Mouse (Mus musculus): ENCODE measurements around the gene Adam17. TPM values are rescaled to one million over a fixed set of nuclear protein-coding genes. Genes with fewer than 3 reads are reported as not detected.

Gene Adam17
- polyA plus RNA-seq, 1 experiment from 2014 or later: 20.4 TPM

DNA sequence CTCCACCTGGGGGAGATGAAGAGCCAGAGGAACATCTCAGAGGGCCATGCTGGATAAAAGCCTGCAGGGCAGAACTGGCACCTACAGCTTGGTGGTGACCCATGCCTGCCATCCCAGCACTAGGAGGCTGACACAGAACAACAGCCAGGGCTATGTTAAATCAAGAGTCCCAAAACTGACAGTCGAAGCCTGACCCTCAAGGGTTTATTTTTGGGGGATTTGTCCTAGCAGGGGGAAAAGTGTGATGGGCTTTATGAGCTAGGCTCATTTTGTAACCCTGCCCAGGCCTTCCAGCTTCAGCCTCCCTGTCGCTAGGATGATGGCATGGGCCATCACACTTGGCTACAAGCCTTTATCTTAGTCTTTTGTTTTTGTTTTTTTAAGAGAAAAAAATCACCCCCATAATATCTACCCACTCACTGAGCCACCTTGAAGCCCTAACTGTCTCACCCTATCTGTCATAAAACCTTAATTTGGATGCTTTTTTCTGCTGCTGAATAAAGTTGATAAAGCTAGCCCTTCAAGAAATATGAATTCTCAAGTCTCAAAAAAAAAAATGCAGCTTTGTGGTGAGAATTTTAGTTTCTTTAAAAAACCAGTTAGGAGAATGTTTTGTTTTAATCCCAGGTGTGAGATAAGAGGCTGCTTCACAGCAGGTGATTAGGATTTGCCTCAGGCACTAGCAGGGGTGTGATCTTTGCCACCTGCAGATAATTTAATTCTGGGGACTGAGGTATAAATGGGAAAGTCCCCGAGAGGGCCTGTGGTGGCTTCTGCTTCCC, 2.1 kb upstream of the Adam17 start:
- Histone ChIP-seq H3K27me3 (no peaks in the 10 kb centered on the region), H3K4me2 (no peak overlapping the region), H3K9ac (no peak overlapping the region), H3K36me3 (no peaks in the 10 kb centered on the region), H3K4me1 (replicated peaks) (peaks cover 16% of the 10 kb centered on the region), H3K9me3 (no peaks in the 10 kb centered on the region), H3K27ac (replicated peaks) (no peak overlapping the region), H3K4me3 (no peak overlapping the region)
- ATAC-seq (ENCODE audit: low FRiP score, low read depth): no peak
- 57% methylated on average over 3 of the region's 3 CpGs for WGBS

DNA sequence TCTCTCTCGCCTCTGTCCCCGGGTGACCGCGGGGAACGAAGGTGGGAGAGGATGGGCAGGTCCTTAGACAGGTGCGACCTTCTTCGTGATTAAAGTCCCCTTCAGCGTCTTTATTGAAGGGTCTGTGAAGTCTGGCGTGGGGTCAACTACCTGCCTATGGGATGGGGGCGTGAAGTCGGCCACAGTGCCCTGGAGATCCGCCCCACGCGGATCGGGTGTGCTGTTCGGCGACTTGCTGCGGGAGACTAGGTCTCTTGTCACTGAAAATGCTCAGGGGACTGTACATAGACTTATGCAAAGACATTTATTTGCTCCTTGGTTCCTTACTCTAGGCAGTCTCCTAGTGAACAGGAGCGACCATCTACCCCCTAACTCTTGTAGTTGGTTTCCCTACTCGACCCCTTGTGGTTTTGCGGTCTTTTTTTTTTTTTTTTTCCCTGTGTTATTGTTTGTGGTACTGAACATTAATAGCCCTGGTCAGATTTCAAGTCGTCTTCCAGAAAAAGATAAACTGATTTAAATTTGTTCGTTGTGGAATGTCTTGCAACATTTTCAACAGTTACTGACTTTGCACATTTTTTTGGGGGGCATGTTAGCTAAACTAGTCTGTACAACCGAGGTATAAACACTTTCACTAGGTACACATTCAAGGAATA, 516 bp upstream of the Adam17 start:
- WGBS: 6% methylated on average over 24 of the region's 24 CpGs
- peak overlapping the region; percentile 84 for H3K9ac ChIP-seq
- peak; percentile 77 for ATAC-seq (ENCODE audit: low FRiP score, low read depth)
- peak overlapping the region; percentile 94 for H3K27ac ChIP-seq (replicated peaks)
- H3K4me3 ChIP-seq: peak overlapping the region; percentile 81
- H3K4me2 ChIP-seq: peak overlapping the region; percentile 83
- no peaks in the 10 kb centered on the region for H3K9me3 ChIP-seq
- no peaks in the 10 kb centered on the region for H3K36me3 ChIP-seq
- H3K27me3 ChIP-seq: no peaks in the 10 kb centered on the region
- peaks cover 16% of the 10 kb centered on the region for H3K4me1 ChIP-seq (replicated peaks)

DNA sequence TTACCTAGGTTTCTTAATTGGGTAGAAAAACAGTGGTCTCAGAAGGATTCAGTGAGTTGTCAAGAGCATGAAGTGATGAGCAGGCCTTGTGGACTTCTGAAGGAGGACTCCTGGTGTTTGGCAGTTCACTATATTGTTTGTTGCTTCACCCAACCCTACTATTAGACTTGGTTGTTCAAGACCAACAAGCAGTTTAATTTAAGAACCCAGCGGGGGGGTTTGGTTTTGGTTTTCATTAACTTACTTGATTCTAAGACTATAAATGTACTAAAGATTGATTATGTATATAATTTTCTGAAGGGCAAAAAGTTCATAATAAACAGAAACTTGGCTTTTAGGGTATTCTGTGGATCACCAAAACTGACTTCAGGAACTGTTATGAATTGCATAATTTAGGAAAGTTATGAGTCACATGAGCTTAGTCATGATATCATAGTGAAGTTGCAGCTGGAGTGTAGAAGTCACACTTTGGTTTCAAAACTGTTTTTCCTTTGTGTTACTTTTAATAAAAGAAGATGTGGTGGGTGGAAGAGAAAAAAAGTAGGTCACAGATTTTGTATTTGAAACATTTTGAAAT, 3.3 kb downstream of the Adam17 start:
- no peak overlapping the region for H3K4me3 ChIP-seq
- H3K9me3 ChIP-seq: no peaks in the 10 kb centered on the region
- H3K4me1 ChIP-seq (replicated peaks): peaks cover 16% of the 10 kb centered on the region
- H3K9ac ChIP-seq: no peak overlapping the region
- H3K4me2 ChIP-seq: no peak overlapping the region
- H3K27ac ChIP-seq (replicated peaks): no peak overlapping the region
- WGBS: 100% methylated on average over 1 of the region's 1 CpGs
- no peaks in the 10 kb centered on the region for H3K36me3 ChIP-seq
- no peak for ATAC-seq (ENCODE audit: low FRiP score, low read depth)
- H3K27me3 ChIP-seq: no peaks in the 10 kb centered on the region

DNA sequence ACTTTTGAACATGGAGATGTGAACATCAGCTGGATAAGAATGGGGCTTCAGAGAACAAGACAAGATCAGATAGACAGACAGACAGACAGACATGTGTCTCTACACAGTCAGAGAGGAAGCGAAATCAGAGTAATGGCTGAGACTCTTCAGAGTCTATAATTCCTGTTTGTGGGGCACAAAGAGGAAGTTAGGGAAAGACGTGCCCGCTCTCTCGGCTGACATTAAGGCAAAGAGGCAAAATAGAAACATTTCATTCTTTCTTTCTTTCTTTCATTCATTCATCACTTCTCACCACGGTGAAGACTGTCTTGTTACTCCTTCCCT, 4.4 kb downstream of the Adam17 start:
- WGBS: 96% methylated on average over 5 of the region's 5 CpGs
- no peak overlapping the region for H3K4me2 ChIP-seq
- H3K27me3 ChIP-seq: no peaks in the 10 kb centered on the region
- H3K27ac ChIP-seq (replicated peaks): no peak overlapping the region
- no peaks in the 10 kb centered on the region for H3K9me3 ChIP-seq
- H3K36me3 ChIP-seq: no peaks in the 10 kb centered on the region
- no peak for ATAC-seq (ENCODE audit: low FRiP score, low read depth)
- H3K4me1 ChIP-seq (replicated peaks): peaks cover 11% of the 10 kb centered on the region
- H3K9ac ChIP-seq: no peak overlapping the region
- H3K4me3 ChIP-seq: no peak overlapping the region

DNA sequence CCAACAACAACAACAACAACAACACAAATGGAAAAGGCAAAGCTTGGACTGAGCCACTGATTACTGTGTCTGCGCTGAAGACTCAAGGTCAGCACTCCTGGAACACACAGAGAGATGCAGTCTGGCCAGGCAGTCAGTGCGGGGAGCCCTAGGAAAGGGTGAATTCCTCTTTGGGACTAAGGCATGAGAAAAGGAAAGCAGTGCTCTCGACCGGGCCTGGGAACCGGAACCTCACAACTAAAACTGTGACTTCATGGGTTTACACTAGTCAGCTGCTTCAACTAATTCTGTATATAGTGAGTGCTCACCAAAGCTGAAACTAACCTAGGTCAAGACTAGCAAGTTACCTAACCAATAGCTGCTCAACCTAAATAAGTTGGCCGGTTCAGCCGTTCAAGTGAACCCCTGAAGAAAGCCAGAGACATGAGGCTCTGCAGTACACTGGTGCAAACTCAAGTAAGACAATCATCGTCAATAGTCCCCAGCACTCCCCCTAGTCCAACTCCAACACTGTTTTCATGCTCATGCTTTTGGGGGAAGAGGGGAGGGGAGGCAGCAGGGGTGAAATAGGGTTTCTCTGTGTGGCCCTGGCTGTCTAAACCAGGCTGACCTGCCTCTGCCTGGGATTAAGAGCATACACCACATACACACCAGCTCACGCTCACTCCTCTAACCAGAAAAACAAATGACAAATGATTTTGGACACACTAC, 4.9 kb downstream of the Adam17 start:
- Histone ChIP-seq H3K4me1 (replicated peaks) (peaks cover 11% of the 10 kb centered on the region), H3K27ac (replicated peaks) (no peak overlapping the region), H3K4me3 (no peak overlapping the region), H3K9me3 (no peaks in the 10 kb centered on the region), H3K9ac (no peak overlapping the region), H3K4me2 (no peak overlapping the region), H3K36me3 (no peaks in the 10 kb centered on the region), H3K27me3 (no peaks in the 10 kb centered on the region)
- no peak for ATAC-seq (ENCODE audit: low FRiP score, low read depth)
- 95% methylated on average over 9 of the region's 9 CpGs for WGBS

DNA sequence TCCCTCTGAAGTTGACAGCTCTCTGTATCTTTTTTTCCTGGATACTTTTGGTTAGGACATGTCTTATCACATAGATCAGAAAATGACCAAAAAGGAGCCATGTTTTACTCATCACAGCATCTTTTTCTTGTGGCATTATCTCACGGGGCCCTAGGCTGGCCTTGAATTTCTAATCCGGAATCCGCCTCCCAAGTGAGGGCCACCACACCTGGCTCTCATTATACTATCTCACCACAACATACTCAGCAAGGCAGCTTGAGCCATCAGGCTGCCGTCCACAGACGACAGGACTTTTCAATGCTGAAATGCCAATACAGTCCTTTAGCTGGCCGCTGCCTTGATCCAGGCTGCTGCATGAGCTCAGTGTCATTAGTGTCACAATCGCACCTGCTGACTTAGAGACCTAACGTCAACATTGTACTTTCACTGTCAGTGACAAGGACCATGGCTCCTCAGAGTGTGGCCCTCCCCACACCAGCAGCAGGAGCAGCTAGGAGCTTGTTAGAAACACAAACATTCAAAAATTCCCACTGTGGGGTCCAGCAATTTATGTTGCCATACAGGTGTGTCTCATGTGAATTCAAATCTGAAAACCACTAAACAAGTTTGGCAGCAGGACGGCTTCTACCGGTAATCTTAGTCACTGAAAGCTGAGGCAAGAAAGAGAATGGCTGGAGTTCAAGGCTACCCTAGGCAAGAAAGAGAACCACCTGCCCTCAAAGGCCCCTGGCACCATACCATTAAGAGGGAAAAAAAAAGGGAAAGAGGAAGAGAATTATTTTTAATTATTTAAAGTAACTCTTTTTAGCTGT, 8.6 kb downstream of the Adam17 start:
- Histone ChIP-seq H3K4me2 (no peak overlapping the region), H3K36me3 (peaks cover 6% of the 10 kb centered on the region; the same call in 1 of the 2 replicates), H3K9me3 (no peaks in the 10 kb centered on the region), H3K9ac (no peak overlapping the region), H3K27me3 (no peaks in the 10 kb centered on the region), H3K27ac (replicated peaks) (no peak overlapping the region), H3K4me3 (no peak overlapping the region), H3K4me1 (replicated peaks) (no peaks in the 10 kb centered on the region)
- ATAC-seq (ENCODE audit: low FRiP score, low read depth): no peak
- 79% methylated on average over 10 of the region's 10 CpGs for WGBS

DNA sequence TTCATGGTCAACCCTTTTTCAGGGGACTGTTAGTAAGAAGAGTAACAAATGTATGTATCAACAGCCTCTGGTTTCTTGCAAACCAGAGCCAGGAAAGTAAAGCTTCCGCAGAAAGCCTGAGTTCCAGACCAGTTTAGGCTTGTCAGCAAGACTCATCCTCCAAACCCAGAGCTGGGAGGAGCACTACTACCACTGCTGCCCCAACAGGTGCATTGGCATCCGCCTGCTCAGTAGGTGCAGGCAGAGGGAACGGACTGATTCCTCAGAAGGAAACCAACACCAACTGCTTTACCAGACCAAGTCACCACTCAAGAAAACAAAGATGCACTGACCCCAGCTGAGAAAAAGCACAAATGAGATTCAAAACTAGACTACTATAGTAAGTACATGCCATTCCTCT, 10.2 kb downstream of the Adam17 start:
- H3K4me2 ChIP-seq: no peak overlapping the region
- H3K27me3 ChIP-seq: no peaks in the 10 kb centered on the region
- no peaks in the 10 kb centered on the region for H3K9me3 ChIP-seq
- no peaks in the 10 kb centered on the region for H3K4me1 ChIP-seq (replicated peaks)
- H3K36me3 ChIP-seq: peaks cover 6% of the 10 kb centered on the region; the same call in 1 of the 2 replicates
- H3K27ac ChIP-seq (replicated peaks): no peak overlapping the region
- no peak for ATAC-seq (ENCODE audit: low FRiP score, low read depth)
- WGBS: 95% methylated on average over 3 of the region's 3 CpGs
- H3K9ac ChIP-seq: no peak overlapping the region
- no peak overlapping the region for H3K4me3 ChIP-seq

DNA sequence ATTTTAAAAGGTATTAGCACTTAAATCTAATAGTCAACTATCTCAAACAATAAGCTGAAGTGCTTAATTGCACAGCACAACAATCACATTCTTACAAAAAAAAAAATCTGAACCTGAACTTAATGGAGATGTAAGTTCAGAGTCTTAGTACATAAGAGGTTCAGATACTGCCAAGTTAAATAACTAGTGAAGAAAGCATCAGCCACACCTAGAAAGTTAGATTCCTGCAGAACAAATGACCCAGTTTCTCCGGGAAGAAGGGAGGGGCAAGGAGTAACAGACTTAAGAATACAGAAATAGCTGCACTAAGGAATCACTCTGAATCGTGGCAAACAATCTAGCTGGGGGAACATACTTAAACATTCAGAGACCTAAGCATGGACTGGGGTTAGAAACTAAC, 10.7 kb downstream of the Adam17 start:
- Histone ChIP-seq H3K27me3 (no peaks in the 10 kb centered on the region), H3K27ac (replicated peaks) (no peak overlapping the region), H3K4me3 (no peak overlapping the region), H3K9me3 (no peaks in the 10 kb centered on the region), H3K9ac (no peak overlapping the region), H3K4me1 (replicated peaks) (no peaks in the 10 kb centered on the region), H3K36me3 (peaks cover 6% of the 10 kb centered on the region; the same call in 1 of the 2 replicates), H3K4me2 (no peak overlapping the region)
- WGBS: 85% methylated on average over 2 of the region's 2 CpGs
- no peak for ATAC-seq (ENCODE audit: low FRiP score, low read depth)

DNA sequence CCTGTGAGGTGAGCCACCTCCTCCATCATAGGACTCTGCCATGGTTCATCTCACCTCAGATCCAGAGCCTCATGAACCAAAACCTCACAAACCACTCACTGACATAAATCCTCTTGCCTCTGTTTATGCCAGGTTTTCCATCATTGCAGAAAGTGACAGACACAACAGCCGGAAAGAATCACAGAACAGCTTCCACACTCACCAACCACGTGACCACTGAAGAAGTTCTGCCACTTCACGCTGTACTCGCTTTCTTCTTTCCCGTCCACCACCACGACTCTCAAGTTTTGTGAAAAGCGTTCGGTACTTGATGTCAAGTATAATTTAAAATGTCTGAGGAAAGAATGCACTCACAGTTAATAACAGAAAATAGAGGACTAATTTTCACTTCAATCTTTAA, 19.8 kb downstream of the Adam17 start:
- H3K4me3 ChIP-seq: no peak overlapping the region
- H3K36me3 ChIP-seq: peaks cover 41% of the 10 kb centered on the region
- no peak overlapping the region for H3K9ac ChIP-seq
- ATAC-seq (ENCODE audit: low FRiP score, low read depth): no peak
- no peaks in the 10 kb centered on the region for H3K9me3 ChIP-seq
- WGBS: 96% methylated on average over 8 of the region's 8 CpGs
- no peak overlapping the region for H3K27ac ChIP-seq (replicated peaks)
- no peak overlapping the region for H3K4me2 ChIP-seq
- H3K4me1 ChIP-seq (replicated peaks): no peaks in the 10 kb centered on the region
- H3K27me3 ChIP-seq: no peaks in the 10 kb centered on the region

DNA sequence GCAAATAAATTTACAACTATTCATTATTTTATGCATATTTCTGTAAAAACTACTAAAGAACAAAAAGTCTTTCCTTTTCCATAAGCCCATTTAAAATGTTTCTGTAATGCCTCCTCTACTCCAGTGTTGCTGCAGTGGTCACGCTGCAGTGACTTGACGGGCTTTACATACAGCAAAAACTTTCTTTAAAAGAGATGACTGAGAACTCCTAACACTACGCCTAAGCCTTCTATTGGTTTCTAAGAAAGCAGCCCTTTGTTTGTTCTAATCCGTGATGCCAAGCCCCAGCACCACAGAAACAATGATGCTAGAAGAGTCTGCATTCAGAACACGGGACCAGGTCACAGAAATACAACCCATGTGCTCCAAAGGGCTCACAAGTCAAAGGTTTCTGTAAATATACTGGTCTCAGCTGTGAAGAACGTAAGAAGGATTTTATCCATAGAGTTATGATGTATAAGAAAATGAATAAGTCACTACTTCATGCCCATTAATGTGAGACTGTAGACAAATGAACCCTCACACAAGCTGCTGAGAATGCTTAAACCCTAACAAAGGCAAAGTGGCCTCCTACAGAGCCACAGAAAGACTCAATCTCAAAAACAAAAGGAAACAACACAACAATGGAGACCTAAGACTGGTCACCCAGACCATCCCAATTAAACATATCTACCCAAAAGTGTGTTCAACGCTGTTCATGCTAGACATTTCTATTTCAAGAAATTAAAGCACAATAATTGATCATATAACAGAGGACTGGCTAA, 23.1 kb downstream of the Adam17 start:
- ATAC-seq (ENCODE audit: low FRiP score, low read depth): no peak
- H3K9me3 ChIP-seq: no peaks in the 10 kb centered on the region
- H3K4me2 ChIP-seq: no peak overlapping the region
- no peaks in the 10 kb centered on the region for H3K4me1 ChIP-seq (replicated peaks)
- no peak overlapping the region for H3K4me3 ChIP-seq
- H3K9ac ChIP-seq: no peak overlapping the region
- H3K36me3 ChIP-seq: peaks cover 55% of the 10 kb centered on the region
- 17% methylated on average over 7 of the region's 7 CpGs for WGBS
- H3K27me3 ChIP-seq: no peaks in the 10 kb centered on the region
- no peak overlapping the region for H3K27ac ChIP-seq (replicated peaks)

DNA sequence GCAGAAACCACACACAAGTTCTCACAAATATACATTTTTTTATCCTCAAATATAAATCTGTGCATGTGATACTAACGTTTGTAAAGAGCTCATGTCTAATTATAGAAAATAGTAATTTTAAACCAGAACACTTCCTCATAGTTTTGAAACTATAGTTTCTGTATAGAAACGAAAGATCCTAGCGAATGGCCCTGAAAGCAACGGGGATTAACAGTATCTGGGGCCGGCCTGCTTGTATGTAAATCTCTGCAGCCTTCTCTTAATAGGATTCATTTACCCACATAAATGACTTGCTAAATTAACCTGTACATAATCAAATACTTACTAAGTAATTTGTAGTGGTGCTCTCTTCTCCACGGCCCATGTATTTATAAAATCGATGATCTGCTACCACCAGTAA, 26.5 kb downstream of the Adam17 start:
- no peaks in the 10 kb centered on the region for H3K27me3 ChIP-seq
- no peaks in the 10 kb centered on the region for H3K4me1 ChIP-seq (replicated peaks)
- H3K36me3 ChIP-seq: peaks cover 40% of the 10 kb centered on the region
- no peak overlapping the region for H3K4me2 ChIP-seq
- no peaks in the 10 kb centered on the region for H3K9me3 ChIP-seq
- H3K27ac ChIP-seq (replicated peaks): no peak overlapping the region
- H3K9ac ChIP-seq: no peak overlapping the region
- 84% methylated on average over 7 of the region's 7 CpGs for WGBS
- H3K4me3 ChIP-seq: no peak overlapping the region
- ATAC-seq (ENCODE audit: low FRiP score, low read depth): no peak
